Mouse (Mus musculus): ENCODE measurements around the gene Ube2q1.
"Not testable (repeated sequence)": the region's sequence is repeated elsewhere in the genome, so short reads cannot be mapped to it uniquely, and the experiment has no call there.

Gene Ube2q1

GRCm38 (mm10) chr3:89786275-89786674 is 12.9 kb downstream of the Ube2q1 start:
- no peak for DNase-seq (ENCODE audit: low read depth, low spot score)

DNA sequence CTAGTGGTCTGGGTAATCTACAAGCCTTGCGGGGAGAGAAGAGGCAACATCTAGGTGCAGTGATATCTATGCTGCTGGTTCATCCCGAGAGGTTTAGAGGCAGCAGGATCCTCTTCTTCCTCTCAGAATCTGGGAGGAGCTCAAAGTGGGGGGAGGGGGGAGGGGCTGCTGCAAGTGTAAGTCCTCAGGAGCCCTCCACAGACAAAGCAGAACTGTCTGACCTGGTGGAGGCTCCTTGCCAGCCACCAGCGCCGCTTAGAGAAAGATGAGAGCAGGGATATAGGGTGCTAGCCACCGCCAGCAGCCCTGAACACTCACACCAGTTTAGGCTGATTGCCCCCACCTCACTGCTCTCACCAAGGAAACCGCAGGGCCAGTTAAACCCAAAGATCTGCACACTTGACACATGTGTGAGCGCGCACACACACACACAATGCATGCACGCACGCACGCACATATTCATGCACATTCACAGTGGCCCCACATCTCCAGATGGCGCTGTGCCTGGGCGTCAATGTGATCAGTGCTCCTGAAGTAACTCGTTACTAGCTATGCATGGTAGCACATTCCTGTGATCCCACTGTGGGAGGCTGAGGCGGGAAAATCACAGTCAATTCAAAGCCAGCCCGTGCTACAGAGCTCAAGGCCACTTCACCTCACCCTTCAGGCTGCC is 15.4 kb downstream of the Ube2q1 start:
- no peak for DNase-seq (ENCODE audit: low read depth, low spot score)

DNA sequence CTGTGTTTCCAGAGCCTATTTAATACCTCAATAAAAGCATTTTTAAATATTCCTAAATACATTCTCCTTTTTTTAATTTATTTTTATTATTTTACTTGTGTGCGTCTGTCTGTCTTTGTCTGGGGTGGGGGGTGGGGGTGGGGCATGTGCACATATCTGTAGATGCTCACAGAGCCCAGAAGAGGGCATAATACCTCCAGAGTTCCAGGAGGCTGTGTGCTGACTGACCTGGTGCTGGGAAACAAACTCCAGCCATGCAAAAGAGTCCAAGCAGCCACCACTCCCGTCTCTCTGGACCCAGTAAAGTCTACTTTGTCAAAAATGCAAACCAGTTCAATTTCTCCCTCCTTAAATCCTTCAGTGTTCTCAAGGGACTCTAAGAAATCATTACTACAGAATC is 21.2 kb downstream of the Ube2q1 start:
- no peak for DNase-seq (ENCODE audit: low read depth, low spot score)

GRCm38 (mm10) chr3:89795746-89796145 is 22.3 kb downstream of the Ube2q1 start:
- DNase-seq (ENCODE audit: low read depth, low spot score) = no peak

- no peak for DNase-seq (ENCODE audit: low read depth, low spot score)
These were observed 22.9 kb downstream of the Ube2q1 start for GRCm38 (mm10) chr3:89796358-89796757.

DNA sequence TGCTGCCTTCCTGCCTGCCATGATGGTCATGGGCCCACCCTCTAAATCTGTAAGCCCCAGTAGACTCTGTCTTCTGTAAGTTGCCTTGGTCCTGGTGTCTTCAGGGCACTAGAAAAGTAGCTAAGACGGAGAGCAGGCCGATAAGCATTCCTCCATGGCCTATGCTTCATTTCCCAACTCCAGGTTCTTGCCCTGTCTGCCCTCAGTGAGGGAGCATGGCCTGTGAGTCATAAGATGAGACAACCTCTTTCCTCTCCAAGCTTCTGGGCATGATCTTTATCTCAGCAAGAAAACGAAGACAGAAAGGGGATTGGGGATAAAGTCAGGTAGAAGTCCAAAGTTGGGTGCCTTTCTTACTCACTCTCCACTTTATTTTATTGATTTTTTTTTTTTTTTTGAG is 25.1 kb downstream of the Ube2q1 start:
- no peak for DNase-seq (ENCODE audit: low read depth, low spot score)

DNA sequence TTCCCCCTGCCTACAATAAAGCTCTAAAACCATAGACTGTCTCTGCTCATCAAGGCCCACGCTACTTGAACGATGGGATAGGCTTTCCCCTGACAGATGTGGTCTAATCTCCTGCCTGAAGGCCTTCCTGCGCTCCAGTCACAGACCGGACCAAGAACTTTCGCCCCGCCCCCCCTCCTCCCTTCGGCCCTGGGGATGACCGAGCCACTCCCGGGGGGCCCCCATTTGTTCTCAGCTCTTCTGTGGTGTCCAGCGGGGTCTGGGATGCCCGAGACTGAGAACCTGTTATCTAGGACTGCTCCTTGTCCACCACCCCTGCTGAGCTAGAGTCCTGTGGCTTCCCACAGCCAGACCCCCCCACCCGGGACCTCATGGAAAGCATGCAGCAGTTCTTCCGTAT is 26.1 kb downstream of the Ube2q1 start:
- DNase-seq (ENCODE audit: low read depth, low spot score) = no peak

DNA sequence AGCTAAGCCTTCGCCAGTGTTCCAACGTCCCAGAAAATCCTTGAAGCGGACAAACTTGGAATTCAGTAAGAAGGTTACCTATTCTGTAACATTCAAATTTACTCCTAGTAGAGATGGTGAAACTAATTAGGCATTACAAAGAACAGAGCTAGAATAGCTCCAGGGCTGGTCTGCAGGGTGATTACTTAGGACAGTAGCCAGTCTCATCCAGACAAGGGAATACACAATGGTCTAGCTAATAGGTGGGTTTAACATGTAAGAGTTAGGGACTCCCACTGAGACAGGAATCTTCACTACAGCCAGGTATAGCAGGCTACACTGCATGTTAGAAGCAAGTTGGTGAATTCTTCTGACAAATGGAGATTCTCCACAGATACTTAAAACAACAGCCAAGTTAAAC is 26.7 kb downstream of the Ube2q1 start:
- not testable (repeated sequence) for DNase-seq (ENCODE audit: low read depth, low spot score)

- no peak for DNase-seq (ENCODE audit: low read depth, low spot score)
These were observed 27.5 kb downstream of the Ube2q1 start for GRCm38 (mm10) chr3:89800774-89801506.

- no peak for DNase-seq (ENCODE audit: low read depth, low spot score)
These were observed 28.1 kb downstream of the Ube2q1 start for GRCm38 (mm10) chr3:89801507-89801847.

DNA sequence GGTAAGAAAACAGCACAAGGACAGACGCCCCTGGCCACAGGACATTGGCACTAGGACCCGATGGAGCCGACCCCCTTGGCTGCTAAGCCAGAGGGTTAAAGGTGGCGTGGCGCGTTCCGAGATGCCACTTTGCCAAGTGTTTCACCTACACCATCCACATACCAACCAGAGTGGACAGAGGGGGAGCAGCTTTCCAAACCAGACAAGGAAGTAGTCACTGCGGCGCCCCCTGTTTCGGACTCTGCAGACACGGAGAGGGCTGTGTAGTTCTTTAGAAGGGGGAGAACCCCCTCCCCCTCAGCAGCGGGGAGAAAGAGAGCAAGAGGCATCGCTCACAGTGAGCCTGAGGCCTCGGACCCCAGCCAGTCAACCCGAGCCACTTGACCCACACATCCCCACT is 29.5 kb downstream of the Ube2q1 start:
- DNase-seq (ENCODE audit: low read depth, low spot score) = no peak

DNA sequence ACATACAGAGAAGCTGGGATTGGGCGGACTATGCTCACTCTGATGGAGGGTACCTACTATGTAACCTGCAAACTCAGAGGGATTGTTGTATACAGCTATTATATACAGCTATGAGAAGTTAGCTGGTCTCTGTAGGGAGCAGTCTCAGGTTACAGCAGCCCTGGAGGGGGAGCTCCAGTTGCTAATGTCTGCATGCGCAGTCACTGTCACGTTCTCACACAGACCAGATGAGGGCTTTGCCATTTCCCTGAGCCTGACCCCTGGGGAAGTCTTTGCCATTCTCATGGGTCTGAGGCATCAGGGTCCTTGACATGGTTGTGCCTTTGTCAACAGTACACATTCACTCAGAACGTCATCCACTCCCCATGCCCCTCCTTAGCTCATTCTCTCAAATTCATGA is 31.8 kb downstream of the Ube2q1 start:
- DNase-seq (ENCODE audit: low read depth, low spot score) = no peak

DNA sequence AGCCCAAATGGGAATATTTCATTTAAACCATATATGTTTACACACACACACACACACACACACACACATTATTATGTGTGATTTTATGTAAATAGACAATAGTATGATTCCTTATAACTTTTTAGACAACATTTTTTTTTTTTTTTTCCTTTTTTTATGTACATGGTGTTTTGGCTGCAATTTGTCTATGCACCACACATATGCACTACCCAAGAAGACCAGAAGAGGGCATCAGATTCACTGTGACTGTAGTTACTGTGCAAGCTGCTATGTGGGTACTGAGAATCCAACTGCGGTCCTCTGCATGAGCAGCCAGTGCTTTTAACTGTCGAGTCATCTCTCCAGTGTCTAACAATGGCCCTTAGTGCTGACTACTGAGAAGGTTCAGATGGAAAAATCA is 33.3 kb downstream of the Ube2q1 start:
- no peak for DNase-seq (ENCODE audit: low read depth, low spot score)

DNA sequence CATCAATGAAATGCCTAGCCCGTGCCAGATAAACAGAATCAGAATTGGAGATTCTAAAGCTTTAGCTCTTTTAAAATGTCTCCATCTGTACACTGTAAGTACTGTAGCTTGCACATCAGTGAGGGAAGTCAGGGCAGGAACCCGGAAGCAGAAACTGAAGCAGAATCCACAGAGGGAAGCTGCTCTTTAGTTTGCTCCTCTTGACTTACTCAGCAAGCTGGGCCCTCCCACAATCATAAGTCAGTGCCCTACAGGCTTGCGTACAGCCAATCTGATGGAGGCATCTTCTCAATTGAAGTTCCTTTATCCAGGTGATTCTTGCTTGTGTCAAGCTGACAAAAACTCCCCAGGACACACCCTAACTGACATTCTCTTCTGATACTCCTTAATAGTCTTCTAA is 33.8 kb downstream of the Ube2q1 start:
- no peak for DNase-seq (ENCODE audit: low read depth, low spot score)

DNA sequence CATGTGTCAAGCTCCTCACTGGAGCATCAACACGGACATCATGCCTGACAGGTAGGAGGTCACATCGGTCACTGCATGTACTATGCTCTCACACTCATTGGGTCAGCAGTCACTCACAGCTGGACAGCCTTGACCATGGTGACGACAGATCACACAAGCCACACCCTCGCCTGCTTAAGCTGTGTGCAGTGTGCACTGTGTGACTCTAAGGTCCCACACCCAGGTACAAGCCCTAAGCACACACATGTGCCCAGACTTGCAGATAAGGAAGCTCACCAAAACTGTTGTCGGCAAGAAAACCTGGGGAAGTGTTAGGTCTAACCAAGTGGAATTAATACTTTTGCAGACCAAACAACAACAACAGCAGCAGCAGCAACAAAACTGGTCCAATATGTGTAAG is 34.5 kb downstream of the Ube2q1 start:
- no peak for DNase-seq (ENCODE audit: low read depth, low spot score)

DNA sequence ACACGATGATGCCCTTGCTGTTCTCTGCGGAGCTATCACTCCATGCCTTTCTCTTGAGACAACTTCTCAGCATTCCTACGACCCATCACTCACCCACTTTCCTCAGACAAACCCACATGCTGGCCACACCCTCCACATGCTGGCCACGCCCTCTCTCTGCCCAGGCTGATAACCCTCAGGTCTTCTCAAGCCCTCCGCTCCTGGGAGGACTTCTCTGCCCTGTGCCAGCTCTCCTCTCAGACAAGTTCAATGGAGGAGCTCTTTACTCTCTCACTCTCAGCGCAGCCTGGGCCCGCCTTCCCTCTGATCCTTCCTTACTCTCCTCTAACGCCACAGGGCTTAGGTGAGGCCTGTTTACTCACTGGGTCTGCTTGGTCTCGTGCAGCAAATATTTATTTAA is 35.2 kb downstream of the Ube2q1 start:
- no peak for DNase-seq (ENCODE audit: low read depth, low spot score)

- no peak for DNase-seq (ENCODE audit: low read depth, low spot score)
These were observed 37.4 kb downstream of the Ube2q1 start for GRCm38 (mm10) chr3:89810841-89811240.

GRCm38 (mm10) chr3:89812166-89812565 is 38.8 kb downstream of the Ube2q1 start:
- DNase-seq (ENCODE audit: low read depth, low spot score) = no peak

- no peak for DNase-seq (ENCODE audit: low read depth, low spot score)
These were observed 40.6 kb downstream of the Ube2q1 start for GRCm38 (mm10) chr3:89814051-89814450.

DNA sequence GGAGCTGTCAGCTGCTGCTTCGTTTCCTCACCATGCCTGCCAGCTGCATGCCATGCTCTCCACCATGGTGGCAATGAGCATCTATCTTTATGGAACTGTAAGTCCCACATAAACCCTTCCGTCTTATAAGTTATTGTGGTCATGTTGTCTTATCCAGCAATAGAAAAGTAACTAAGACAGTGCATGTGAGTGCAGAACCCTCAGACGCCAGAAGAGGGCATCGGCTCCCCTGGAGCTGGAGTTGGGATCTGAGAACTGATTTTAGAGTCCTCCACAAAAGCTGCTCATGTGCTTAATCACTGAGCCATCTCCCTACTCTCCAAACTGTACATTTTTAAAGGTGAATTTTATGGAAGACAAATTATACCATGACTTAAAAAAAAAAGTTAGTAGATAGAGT is 43.6 kb downstream of the Ube2q1 start:
- DNase-seq (ENCODE audit: low read depth, low spot score) = no peak

DNA sequence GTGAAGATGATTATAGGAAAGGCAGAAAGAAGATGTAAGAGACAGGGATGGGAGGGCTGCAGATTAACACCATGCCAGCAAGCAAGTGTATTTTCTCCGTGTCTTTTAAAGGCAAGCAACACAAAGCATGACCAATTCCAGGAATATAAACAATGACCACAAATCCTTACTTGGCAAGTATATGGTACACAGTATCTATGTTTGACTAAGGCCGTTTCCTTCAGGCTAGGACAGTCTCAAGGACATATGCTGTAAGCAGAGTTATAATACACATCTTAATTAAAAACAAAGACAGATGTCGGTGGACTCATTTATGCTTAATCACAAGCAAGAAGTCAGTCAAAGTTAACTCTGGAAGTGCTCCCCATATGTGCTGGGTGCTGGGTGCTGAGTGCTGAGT is 45.2 kb downstream of the Ube2q1 start:
- DNase-seq (ENCODE audit: low read depth, low spot score) = no peak

DNA sequence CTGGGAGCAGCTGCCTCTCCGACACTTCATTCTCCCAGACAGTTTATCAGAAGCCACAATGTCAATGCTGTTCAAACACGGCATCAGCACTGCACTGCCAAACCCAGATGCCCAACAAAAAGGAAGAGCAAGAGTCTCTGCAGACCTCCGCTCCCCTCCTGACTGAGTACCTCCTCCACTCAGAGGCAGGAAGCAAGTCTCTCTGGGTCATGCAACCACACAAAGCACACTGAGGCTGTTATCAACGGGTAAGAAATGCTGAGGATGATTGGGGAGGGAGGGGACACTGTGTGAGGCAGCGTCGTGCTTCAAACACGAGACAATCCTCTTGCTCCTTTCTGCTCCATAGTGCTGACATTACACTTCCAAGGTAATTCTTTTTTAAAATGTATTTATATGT is 46.5 kb downstream of the Ube2q1 start:
- DNase-seq (ENCODE audit: low read depth, low spot score) = no peak

GRCm38 (mm10) chr3:89820311-89821095 is 47.1 kb downstream of the Ube2q1 start:
- DNase-seq (ENCODE audit: low read depth, low spot score) = no peak

Data from telencephalon, adult 2 months (tissue).